Mouse (Mus musculus): ENCODE data around the gene Itm2b. TPM values are rescaled to one million over a fixed set of nuclear protein-coding genes. Genes with fewer than 3 reads are reported as not detected.

Gene Itm2b
- total and polyA plus RNA-seq, 3 experiments, result 190 to 305 (median 254) TPM

DNA sequence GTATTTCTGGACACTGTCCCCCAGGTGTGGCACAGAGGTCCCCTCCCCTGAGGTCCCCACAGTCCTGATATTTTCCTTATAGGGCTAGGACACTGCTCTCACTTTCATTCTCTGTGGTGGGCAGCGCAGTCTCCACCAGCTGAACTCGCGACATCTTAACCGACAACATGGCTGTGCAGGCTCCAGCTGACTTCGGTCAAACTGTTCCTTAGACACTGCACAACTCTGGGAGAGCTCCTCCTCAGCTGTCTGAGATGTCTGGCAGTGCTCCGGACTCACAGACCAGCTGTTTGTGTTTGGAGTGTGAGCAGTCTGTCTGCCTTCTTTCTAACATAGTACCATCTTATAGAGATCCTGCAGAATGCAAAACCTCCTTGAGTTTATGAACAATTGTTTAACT, 8.2 kb downstream of the Itm2b start:
- dilution Hi-C loops (cut with MboI; ENCODE audit: extremely low pct_ligation_motif_present, extremely low pct_unique_long_range_greater_than_20kb, low sequenced_read_pairs), result no loop called here
- Histone ChIP-seq H3K9ac (ENCODE audit: insufficient read depth, low read depth) (no peak overlapping the region), H3K4me2 (ENCODE audit: insufficient read depth, low read depth, poor library complexity, severe bottlenecking) (no peak overlapping the region), H3K36me3 (replicated peaks in 1 of 2; ENCODE audit: control insufficient read depth in 1 of 2, insufficient read depth in 1 of 2, low read length in 1 of 2) (peaks cover 40 to 82% of the 10 kb centered on the region in 2 experiments), H3K79me2 (replicated peaks; ENCODE audit: control insufficient read depth, extremely low read depth, insufficient read depth, poor library complexity, severe bottlenecking) (peaks cover 33% of the 10 kb centered on the region), H3K4me1 (ENCODE audit: control insufficient read depth in 1 of 2, insufficient read depth in 2 of 2) (peaks cover 7 to 55% of the 10 kb centered on the region in 2 experiments), H3K9me3 (replicated peaks; ENCODE audit: low read length) (no peaks in the 10 kb centered on the region), H3K4me3 (replicated peaks in 1 of 3; ENCODE audit: low read depth in 2 of 3, low read length in 2 of 3, poor library complexity in 1 of 3) (no peak overlapping the region), H3K27me3 (replicated peaks) (no peaks in the 10 kb centered on the region), H3K27ac (ENCODE audit: insufficient read depth, low read depth) (no peak overlapping the region)
- no peak for DNase-seq (ENCODE audit: extremely low read depth)
- in situ Hi-C loops (cut with MboI; ENCODE audit: low pct_ligation_motif_present, low pct_unique_long_range_greater_than_20kb, low sequenced_read_pairs), result no loop called here
- TF ChIP-seq MAFK (IDR thresholded peaks at IDR 0.05; ENCODE audit: insufficient replicate concordance, low read length) (no peak), TBP (conservative IDR thresholded peaks at IDR 0.05; ENCODE audit: low read depth, low read length) (no peak), USF1 (IDR thresholded peaks at IDR 0.05; ENCODE audit: low read depth, low read length) (no peak), ELF1 (IDR thresholded peaks at IDR 0.05; ENCODE audit: low read depth, low read length) (no peak), ZKSCAN1 (IDR thresholded peaks at IDR 0.05; ENCODE audit: borderline replicate concordance, low read depth, low read length) (no peak), SMC3 (IDR thresholded peaks at IDR 0.05; ENCODE audit: low read depth, low read length) (no peak), IRF4 (IDR thresholded peaks at IDR 0.05; ENCODE audit: low read depth, low read length) (no peak)

DNA sequence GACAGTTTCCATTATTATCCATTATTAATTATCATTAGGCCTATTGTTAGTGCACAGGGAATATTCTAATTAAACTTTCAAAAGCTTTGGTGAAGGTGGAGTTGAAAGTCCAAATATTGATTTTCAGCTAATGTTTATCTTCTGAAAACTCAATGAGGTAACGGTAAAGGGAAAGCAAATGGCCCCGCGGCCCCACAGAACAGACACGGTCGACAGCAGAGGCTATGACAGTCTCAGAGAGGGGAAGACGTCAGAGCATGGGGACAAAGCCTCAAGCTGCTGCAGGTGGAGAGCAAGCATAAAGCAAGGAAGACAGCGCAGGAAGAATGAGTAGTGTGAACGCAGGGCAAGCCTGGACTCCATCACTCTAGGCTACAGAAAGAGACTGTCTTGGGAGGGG, 9.2 kb downstream of the Itm2b start:
- Histone ChIP-seq H3K27ac (ENCODE audit: insufficient read depth, low read depth) (no peak overlapping the region), H3K36me3 (replicated peaks in 1 of 2; ENCODE audit: control insufficient read depth in 1 of 2, insufficient read depth in 1 of 2, low read length in 1 of 2) (peaks cover 45 to 84% of the 10 kb centered on the region in 2 experiments), H3K27me3 (replicated peaks) (no peaks in the 10 kb centered on the region), H3K4me3 (replicated peaks in 1 of 3; ENCODE audit: low read depth in 2 of 3, low read length in 2 of 3, poor library complexity in 1 of 3) (no peak overlapping the region), H3K4me2 (ENCODE audit: insufficient read depth, low read depth, poor library complexity, severe bottlenecking) (no peak overlapping the region), H3K79me2 (replicated peaks; ENCODE audit: control insufficient read depth, extremely low read depth, insufficient read depth, poor library complexity, severe bottlenecking) (peaks cover 23% of the 10 kb centered on the region), H3K4me1 (ENCODE audit: control insufficient read depth in 1 of 2, insufficient read depth in 2 of 2) (peaks cover under 1 to 51% of the 10 kb centered on the region in 2 experiments), H3K9me3 (replicated peaks; ENCODE audit: low read length) (no peaks in the 10 kb centered on the region), H3K9ac (ENCODE audit: insufficient read depth, low read depth) (no peak overlapping the region)
- dilution Hi-C loops (cut with MboI; ENCODE audit: extremely low pct_ligation_motif_present, extremely low pct_unique_long_range_greater_than_20kb, low sequenced_read_pairs), result no loop called here
- DNase-seq (ENCODE audit: extremely low read depth), result no peak
- in situ Hi-C loops (cut with MboI; ENCODE audit: low pct_ligation_motif_present, low pct_unique_long_range_greater_than_20kb, low sequenced_read_pairs), result no loop called here
- TF ChIP-seq SIN3A (IDR thresholded peaks at IDR 0.05; ENCODE audit: low read length), result no peak
- TF ChIP-seq ZC3H11A (IDR thresholded peaks at IDR 0.05; ENCODE audit: low read depth, low read length), result no peak
- no peak for TF ChIP-seq USF1 (IDR thresholded peaks at IDR 0.05; ENCODE audit: low read depth, low read length)
- TF ChIP-seq POLR2AphosphoS2 (IDR thresholded peaks at IDR 0.05; ENCODE audit: low read depth, low read length), result no peak
- no peak for TF ChIP-seq ELF1 (IDR thresholded peaks at IDR 0.05; ENCODE audit: low read depth, low read length)
- no peak for TF ChIP-seq RAD21 (IDR thresholded peaks at IDR 0.05; ENCODE audit: low read depth, low read length)
- no peak for TF ChIP-seq USF2 (conservative IDR thresholded peaks at IDR 0.05; ENCODE audit: low read depth, low read length)
- TF ChIP-seq MEF2A (IDR thresholded peaks at IDR 0.05; ENCODE audit: borderline replicate concordance, low read depth, low read length), result no peak
- no peak for TF ChIP-seq MAX (IDR thresholded peaks at IDR 0.05; ENCODE audit: low read length)
- TF ChIP-seq TCF12 (IDR thresholded peaks at IDR 0.05; ENCODE audit: low read depth, low read length), result no peak
- TF ChIP-seq HCFC1 (IDR thresholded peaks at IDR 0.05; ENCODE audit: low read depth, low read length), result no peak
- TF ChIP-seq ETS1 (conservative IDR thresholded peaks at IDR 0.05; ENCODE audit: low read depth, low read length), result no peak
- TF ChIP-seq ZNF384 (IDR thresholded peaks at IDR 0.05; ENCODE audit: low read depth, low read length), result no peak
- no peak for TF ChIP-seq POLR2A (IDR thresholded peaks at IDR 0.05; ENCODE audit: low read depth, low read length)
- no peak for TF ChIP-seq ZMIZ1 (IDR thresholded peaks at IDR 0.05; ENCODE audit: low read depth, low read length)

Measured in CH12.LX (cell line).